ENCODE assay signal across 19 mouse cellular contexts in the genomic region with DNA sequence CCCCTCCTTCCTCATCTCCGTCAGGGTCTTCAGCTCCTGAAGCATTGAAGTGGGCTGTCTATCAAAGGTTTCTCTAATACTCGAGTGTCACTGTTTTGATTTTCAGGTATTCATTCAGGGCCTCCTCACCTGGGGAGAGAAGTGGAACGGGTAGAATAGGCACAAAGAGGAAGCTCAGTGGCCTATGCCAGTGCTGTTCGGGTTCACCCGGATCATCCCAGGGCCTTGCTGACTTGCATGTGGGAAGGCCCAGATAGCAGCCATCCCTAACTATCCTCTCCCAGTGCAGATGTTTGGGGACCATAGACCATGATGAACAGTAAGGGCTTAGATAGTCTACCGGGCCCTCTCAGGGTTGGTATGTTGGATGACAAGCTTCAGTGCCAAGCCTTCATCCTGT. TPM values are rescaled to one million over a fixed set of nuclear protein-coding genes. Genes with fewer than 3 reads are reported as not detected.
DNase-seq lines count a peak whose midpoint lies in the region.
"Had no signal": no experiment of that assay in that cellular context is flagged by ENCODE, and none has a peak within 500 bp of the region (broad histone marks: within the 10 kb centered on the region; RNA-seq: fewer than 3 reads in every experiment).

No protein-coding gene starts in this region.

- 79% methylated on average over 6 of the region's 6 CpGs for WGBS in heart, embryonic 10.5 days

- no peaks in the 10 kb centered on the region for H3K4me1 ChIP-seq in heart, embryonic 10.5 days

- no peaks in the 10 kb centered on the region for H3K36me3 ChIP-seq in heart, embryonic 10.5 days

- no peak overlapping the region for H3K27ac ChIP-seq in heart, embryonic 10.5 days

- no peak overlapping the region for H3K4me3 ChIP-seq in heart, embryonic 10.5 days

- DNase-seq in heart, adult 11 months, result peak; percentile 79
- DNase-seq in heart, embryonic 10.5 days (ENCODE audit: low spot score), result no peak
- DNase-seq in testis, postnatal 10 days (ENCODE audit: low spot score), result peak; percentile 16
- DNase-seq in testis, postnatal 14 days (ENCODE audit: low spot score), result no peak
- DNase-seq: adrenal gland, adult 2 months; adrenal gland, adult 8-10 months; adrenal gland, postnatal 10 days; adrenal gland, postnatal 14 days; adrenal gland, postnatal 25 days; adrenal gland, postnatal 36 days; B cell, adult 2 months; cerebellum, adult 11 months; cerebellum, adult 11-12 months; cerebellum, adult 18-20 months had no signal

- no peaks in the 10 kb centered on the region for H3K9me3 ChIP-seq in heart, embryonic 10.5 days
- H3K9me3 ChIP-seq: G1E had no signal

- no peaks in the 10 kb centered on the region for H3K27me3 ChIP-seq in heart, embryonic 10.5 days (ENCODE audit: insufficient read depth, poor library complexity, severe bottlenecking)
- H3K27me3 ChIP-seq: CH12.LX, Patski had no signal

RNA-seq across cellular contexts. Expression of gene Aldh1l2, which starts 43.4 kb away (rescaled TPM):
- polyA plus RNA-seq in heart, embryonic 10.5 days (2016; fragmentation: Nextera tagmentation; extraction: Ambion mirVana), result 3.7 and 8.6 TPM in 2 replicates
- polyA plus RNA-seq: activated CD4-positive, CD25-positive, alpha-beta regulatory T cell, adult 4 months; CD4-positive, CD25-positive, alpha-beta regulatory T cell, adult 4 months; G1E had no signal

RNA-seq across cellular contexts. Expression of gene Washc4, which starts 53.0 kb away (rescaled TPM):
- polyA plus RNA-seq in heart, embryonic 10.5 days (2016; fragmentation: Nextera tagmentation; extraction: Ambion mirVana), result 29.6 and 32.1 TPM in 2 replicates

Comparison
In these comparisons a context has a peak if more than half of its experiments do, and no peak if none do; other contexts are left out.
1. DNase-seq: peak in heart, adult 11 months (single experiment) and testis, postnatal 10 days (single experiment); none in heart, embryonic 10.5 days (single experiment) and testis, postnatal 14 days (single experiment).